Mouse (Mus musculus) bone marrow, adult 2 months (tissue): ENCODE results near the gene Hspbap1.

Experiments
- CTCF ChIP-seq: fragments of 200-500 bp; IDR thresholded peaks from 2 replicates; pipeline ENCODE4 v1.5.1; 2011; ENCODE audit warnings: low read length, control low read depth; ENCODE audit not compliant: control insufficient read depth, insufficient read depth
- POLR2A ChIP-seq: fragments of 200-500 bp; IDR thresholded peaks from 2 replicates; pipeline ENCODE4 v1.6.1; 2011; ENCODE audit warnings: low read depth, mild to moderate bottlenecking, control low read depth, low read length, borderline replicate concordance; ENCODE audit not compliant: control insufficient read depth

DNA sequence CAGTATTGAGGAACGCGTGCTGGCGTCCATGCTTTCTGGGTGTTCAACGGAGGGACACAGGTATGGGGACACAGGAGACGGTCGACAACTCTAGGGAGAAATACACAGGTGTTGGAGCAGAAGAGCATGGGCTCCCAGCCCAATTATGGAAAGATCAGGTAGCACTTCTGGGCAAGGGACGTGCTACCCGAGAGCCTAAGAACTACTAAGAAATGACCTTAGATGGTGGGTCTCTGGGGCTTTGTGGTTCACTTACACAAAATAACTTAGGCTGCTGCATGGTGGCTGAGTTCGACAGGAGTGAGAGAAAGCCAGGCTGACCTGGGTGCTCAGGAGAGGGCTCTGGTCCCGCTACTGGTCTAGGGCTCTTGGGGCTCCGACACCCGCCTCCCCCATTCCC, 101.7 kb downstream of the Hspbap1 start:
- TF ChIP-seq POLR2A: no peak
- TF ChIP-seq CTCF: no peak
